Mouse (Mus musculus) liver, embryonic 11.5 days (tissue): ENCODE measurements at regions not wholly inside any gene's neighbourhood (a gene's known extent, or its start where the extent isn't known, plus 50 kb on each side); places are given as distances from the start of the nearest gene placed in this dataset.

Experiments
- ATAC-seq: fragments of 200-750 bp; cut with Nextera tagmentation; replicated peaks from 2 replicates; pipeline ENCODE4 v1.8.0; 2017; ENCODE audit warnings: moderate number of reproducible peaks, mild to moderate bottlenecking, moderate TSS enrichment, moderate library complexity; ENCODE audit not compliant: low FRiP score
- DNase-seq: peaks from one replicate; pipeline ENCODE4 v3.0.0-alpha.2; 2017; ENCODE audit warnings: low spot score
- H3K27ac ChIP-seq: fragments of 300-500 bp; sonication (generic); 2 replicates; pipeline ENCODE4 v1.5.1; 2014; ENCODE audit warnings: mild to moderate bottlenecking, low read depth, low read length, control low read depth
- H3K27me3 ChIP-seq: fragments of 300-500 bp; sonication (generic); replicated peaks from 2 replicates; pipeline ENCODE4 v1.6.1; 2014; ENCODE audit warnings: low read length, mixed read lengths; ENCODE audit not compliant: control insufficient read depth, insufficient read depth
- H3K36me3 ChIP-seq: fragments of 300-500 bp; sonication (generic); 2 replicates; pipeline ENCODE4 v1.6.1; 2014; ENCODE audit warnings: mild to moderate bottlenecking, low read length, moderate library complexity, mixed read lengths; ENCODE audit not compliant: control insufficient read depth, insufficient read depth
- H3K4me1 ChIP-seq: fragments of 300-500 bp; sonication (generic); replicated peaks from 2 replicates; pipeline ENCODE4 v1.6.1; 2014; ENCODE audit warnings: low read length, mixed read lengths; ENCODE audit not compliant: control insufficient read depth, insufficient read depth
- H3K4me2 ChIP-seq: fragments of 300-500 bp; sonication (generic); 2 replicates; pipeline ENCODE4 v1.6.1; 2014; ENCODE audit warnings: mild to moderate bottlenecking, control low read depth, moderate library complexity
- H3K4me3 ChIP-seq: fragments of 300-500 bp; sonication (generic); 2 replicates; pipeline ENCODE4 v1.5.1; 2014; ENCODE audit warnings: low read depth, low read length, control low read depth
- H3K9ac ChIP-seq: fragments of 300-500 bp; sonication (generic); 2 replicates; pipeline ENCODE4 v1.6.1; 2014; ENCODE audit warnings: low read depth, low read length, control low read depth
- H3K9me3 ChIP-seq: fragments of 300-500 bp; sonication (generic); 2 replicates; pipeline ENCODE4 v1.6.1; 2016; ENCODE audit warnings: low read length, inconsistent platforms, mixed read lengths; ENCODE audit not compliant: control insufficient read depth
- WGBS: fragments of 180-500 bp; shearing (Covaris S2); extraction: QIAGEN DNeasy Blood & Tissue Kit; methylation state at CpG from one replicate; pipeline ENCODE4 v1.1.7; 2014; 5-methylcytosine and 5-hydroxymethylcytosine counted together

DNA sequence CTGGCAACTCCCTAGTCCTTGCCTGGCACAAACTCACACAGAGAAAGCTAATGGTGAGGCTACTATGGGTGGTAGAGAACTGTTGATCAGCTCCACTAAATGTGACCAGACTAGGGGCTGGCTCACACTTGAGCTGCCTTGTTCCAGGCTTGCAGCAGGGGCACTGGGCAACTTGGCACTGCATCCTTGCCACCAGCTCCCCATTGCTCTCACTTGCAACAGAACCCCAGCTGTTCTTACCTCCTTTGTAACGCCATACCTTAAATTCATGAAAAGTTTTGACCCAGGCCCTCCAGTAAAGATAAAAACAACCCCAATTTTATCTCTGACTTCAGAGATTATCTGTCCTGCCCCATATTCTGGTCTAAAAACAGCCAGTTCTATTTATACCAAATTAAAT lies 328.7 kb downstream of the Diras2 start:
- 57% methylated on average over 1 of the region's 1 CpGs for WGBS
- Histone ChIP-seq H3K27me3 (no peaks in the 10 kb centered on the region), H3K27ac (no peak overlapping the region), H3K9me3 (no peaks in the 10 kb centered on the region), H3K4me3 (no peak overlapping the region), H3K4me2 (no peak overlapping the region), H3K9ac (no peak overlapping the region), H3K36me3 (no peaks in the 10 kb centered on the region), H3K4me1 (no peaks in the 10 kb centered on the region)
- ATAC-seq (no peak), DNase-seq (no peak)

DNA sequence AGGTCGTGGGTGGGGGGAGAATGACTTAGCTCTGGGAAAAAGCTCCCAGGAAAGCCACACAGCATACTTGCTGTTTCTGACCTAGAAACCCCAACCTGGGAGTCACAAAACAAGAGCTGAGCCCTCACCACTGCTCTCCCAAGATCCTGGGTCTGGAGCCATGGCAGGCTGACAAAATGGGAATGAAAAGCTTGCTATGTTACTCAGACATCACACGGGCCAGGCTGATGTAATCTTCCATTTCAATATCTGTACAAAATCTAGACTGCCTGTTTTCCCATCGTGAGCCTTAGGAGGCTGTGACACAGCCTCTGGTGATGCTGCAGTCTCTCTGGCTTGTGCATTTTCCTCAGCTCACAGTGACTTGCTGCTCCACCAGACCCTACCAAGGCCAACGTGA lies 325.1 kb downstream of the Diras2 start:
- DNase-seq (no peak), ATAC-seq (no peak)
- 72% methylated on average over 4 of the region's 4 CpGs for WGBS

GRCm38 (mm10) chr13:52216343-52216742 lies 314.7 kb downstream of the Diras2 start:
- no peaks in the 10 kb centered on the region for H3K27me3 ChIP-seq
- no peak for DNase-seq
- 91% methylated on average over 5 of the region's 5 CpGs for WGBS
- no peak for ATAC-seq
- no peaks in the 10 kb centered on the region for H3K36me3 ChIP-seq
- no peak overlapping the region for H3K4me3 ChIP-seq
- no peak overlapping the region for H3K4me2 ChIP-seq
- H3K4me1 ChIP-seq: no peaks in the 10 kb centered on the region
- no peak overlapping the region for H3K27ac ChIP-seq
- H3K9ac ChIP-seq: no peak overlapping the region
- H3K9me3 ChIP-seq: no peaks in the 10 kb centered on the region

More for the DNA sequence above, 325.1 kb downstream of the Diras2 start:
- Histone ChIP-seq H3K4me2 (no peak overlapping the region), H3K9me3 (no peaks in the 10 kb centered on the region), H3K4me3 (no peak overlapping the region), H3K27me3 (no peaks in the 10 kb centered on the region), H3K4me1 (no peaks in the 10 kb centered on the region), H3K27ac (no peak overlapping the region), H3K9ac (no peak overlapping the region), H3K36me3 (no peaks in the 10 kb centered on the region)

- WGBS: 52% methylated on average over 5 of the region's 5 CpGs
- Histone ChIP-seq H3K27me3 (no peaks in the 10 kb centered on the region), H3K4me3 (no peak overlapping the region)
Observed at GRCm38 (mm10) chr13:52217066-52217465, 314.0 kb downstream of the Diras2 start.

DNA sequence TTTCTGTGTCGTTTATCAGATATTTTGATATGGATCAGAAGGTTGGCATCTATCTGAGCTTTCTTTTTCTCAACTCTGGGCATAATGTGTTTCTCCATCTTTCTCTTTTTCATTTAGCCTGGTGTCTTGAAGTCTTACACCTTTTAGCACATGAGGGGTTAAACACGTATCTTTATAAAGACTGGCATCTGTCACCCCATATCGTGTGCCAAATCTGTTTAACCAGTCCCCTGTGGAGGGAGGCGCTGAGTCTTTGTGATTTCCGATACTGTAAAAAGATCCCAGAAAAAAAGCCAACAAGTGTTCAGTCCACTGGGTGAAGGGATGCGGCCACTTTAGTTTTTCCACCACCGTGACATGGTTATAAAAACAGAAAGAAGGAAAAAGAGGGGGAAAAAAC lies 313.3 kb downstream of the Diras2 start:
- Histone ChIP-seq H3K9me3 (no peaks in the 10 kb centered on the region), H3K4me3 (no peak overlapping the region), H3K4me1 (peaks cover 8% of the 10 kb centered on the region), H3K27me3 (no peaks in the 10 kb centered on the region), H3K36me3 (no peaks in the 10 kb centered on the region), H3K9ac (no peak overlapping the region), H3K4me2 (no peak overlapping the region), H3K27ac (no peak overlapping the region)
- DNase-seq (no peak), ATAC-seq (no peak)
- 80% methylated on average over 7 of the region's 7 CpGs for WGBS

More at GRCm38 (mm10) chr13:52217066-52217465, 314.0 kb downstream of the Diras2 start:
- ATAC-seq (no peak), DNase-seq (no peak)
- H3K4me2 ChIP-seq: no peak overlapping the region
- H3K27ac ChIP-seq: no peak overlapping the region
- H3K4me1 ChIP-seq: peaks cover under 1% of the 10 kb centered on the region
- H3K36me3 ChIP-seq: no peaks in the 10 kb centered on the region
- H3K9me3 ChIP-seq: no peaks in the 10 kb centered on the region
- no peak overlapping the region for H3K9ac ChIP-seq

DNA sequence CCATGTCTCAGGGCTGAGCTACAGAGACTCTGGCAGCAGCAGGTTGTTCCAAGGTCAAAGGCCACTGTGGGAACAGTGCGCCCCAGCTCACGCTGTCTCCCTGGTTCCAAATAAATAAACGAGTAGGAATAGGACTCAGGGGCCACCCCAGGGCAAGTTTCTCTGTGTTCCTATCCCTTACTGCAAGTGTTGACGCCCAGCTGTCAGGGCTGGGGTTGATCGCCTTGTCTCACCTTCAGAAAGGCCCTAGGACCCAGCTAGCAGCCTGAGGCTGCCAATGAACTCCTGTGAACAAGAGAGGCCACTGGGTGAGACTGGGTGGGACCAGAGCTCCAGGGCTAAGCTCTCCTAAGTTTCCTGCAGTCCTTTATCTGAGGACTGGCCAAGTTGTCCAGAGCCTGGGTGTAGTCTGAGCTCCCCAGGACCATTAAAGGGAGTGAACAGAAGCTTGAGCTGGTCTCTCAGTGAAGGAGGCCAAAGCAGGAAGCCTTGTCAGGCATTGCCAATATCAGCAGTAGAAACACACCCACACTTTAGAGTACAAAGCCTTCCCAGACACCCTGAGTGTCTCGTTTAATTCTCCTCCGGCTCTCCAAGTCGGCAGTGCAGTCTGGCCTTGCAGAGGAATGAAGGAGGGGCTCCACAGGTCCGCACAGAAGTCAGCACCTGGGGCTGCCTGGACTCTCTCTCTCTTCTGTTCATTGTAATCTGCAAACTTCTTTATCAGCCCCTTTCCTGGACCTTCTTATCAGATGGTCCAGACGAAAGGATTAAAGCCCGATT lies 308.6 kb downstream of the Diras2 start:
- H3K9ac ChIP-seq: no peak overlapping the region
- DNase-seq: no peak
- H3K27ac ChIP-seq: no peak overlapping the region

DNA sequence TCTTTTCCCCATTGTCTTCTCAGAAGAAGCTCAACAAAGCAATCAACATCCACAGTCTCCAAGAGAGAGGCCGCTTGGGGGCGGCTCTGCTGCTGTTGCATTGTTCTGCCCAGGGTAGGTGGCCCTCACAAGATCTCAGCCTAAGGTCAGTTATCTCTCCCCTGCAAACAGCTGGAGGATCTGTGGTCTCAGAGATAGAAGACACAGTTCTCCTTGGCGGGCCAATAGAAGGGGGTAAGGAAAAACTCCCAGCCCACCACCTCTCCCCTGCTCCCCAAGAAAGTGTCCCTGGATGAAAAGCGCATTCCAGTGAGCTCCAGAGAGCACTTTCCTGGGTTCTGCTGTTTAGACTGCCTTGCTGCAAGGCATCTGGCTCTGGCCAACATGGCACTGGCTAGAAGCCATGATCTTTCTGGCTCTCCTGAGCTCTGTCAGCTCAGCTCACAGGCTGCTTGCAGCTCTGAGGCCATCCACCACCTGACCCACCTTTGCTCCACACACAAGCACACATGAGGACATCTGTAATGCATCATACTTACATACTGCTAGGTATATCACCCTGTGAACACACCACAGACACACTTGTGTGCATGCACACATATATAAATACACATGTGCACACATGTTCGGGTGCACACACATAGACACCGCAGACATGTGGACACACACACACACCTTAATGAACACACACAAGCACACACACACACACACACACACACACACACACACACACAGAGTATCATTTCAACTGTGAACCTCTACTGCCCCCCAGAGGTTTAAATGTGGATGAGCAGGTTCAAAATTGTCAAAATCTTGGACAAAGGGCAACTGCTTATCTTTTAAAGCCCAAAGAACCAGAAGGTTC lies 307.7 kb downstream of the Diras2 start:
- Histone ChIP-seq H3K27me3 (no peaks in the 10 kb centered on the region), H3K9ac (no peak overlapping the region), H3K4me3 (no peak overlapping the region), H3K4me2 (peak overlapping the region; percentile 0), H3K36me3 (no peaks in the 10 kb centered on the region), H3K9me3 (no peaks in the 10 kb centered on the region), H3K27ac (peak overlapping the region; percentile 22; the same call in 1 of the 2 replicates), H3K4me1 (peaks cover 16% of the 10 kb centered on the region)
- 37% methylated on average over 6 of the region's 6 CpGs for WGBS
- peak; percentile 89 for ATAC-seq
- peak; percentile 45 for DNase-seq

More for the DNA sequence above, 308.6 kb downstream of the Diras2 start:
- Histone ChIP-seq H3K27me3 (no peaks in the 10 kb centered on the region), H3K36me3 (no peaks in the 10 kb centered on the region), H3K4me3 (no peak overlapping the region), H3K9me3 (no peaks in the 10 kb centered on the region), H3K4me2 (peak overlapping the region; percentile 0; the same call in 1 of the 2 replicates), H3K4me1 (peaks cover 16% of the 10 kb centered on the region)
- 0 out of 2 replicates have a peak, but pooled peaks have one; percentile 13 for ATAC-seq
- 37% methylated on average over 11 of the region's 11 CpGs for WGBS

GRCm38 (mm10) chr13:52233971-52234370 lies 297.1 kb downstream of the Diras2 start:
- Histone ChIP-seq H3K4me3 (no peak overlapping the region), H3K4me2 (no peak overlapping the region), H3K27ac (no peak overlapping the region), H3K27me3 (no peaks in the 10 kb centered on the region), H3K9ac (no peak overlapping the region), H3K9me3 (no peaks in the 10 kb centered on the region), H3K4me1 (peaks cover 6% of the 10 kb centered on the region), H3K36me3 (no peaks in the 10 kb centered on the region)
- no peak for ATAC-seq
- DNase-seq: no peak
- WGBS: 82% methylated on average over 5 of the region's 5 CpGs
